Mouse (Mus musculus) limb, embryonic 13.5 days (tissue): Measurements from ENCODE around the gene Zfp119b. TPM values are rescaled to one million over a fixed set of nuclear protein-coding genes. Genes with fewer than 3 reads are reported as not detected.
"Not testable (repeated sequence)": the region's sequence is repeated elsewhere in the genome, so short reads cannot be mapped to it uniquely, and the experiment has no call there.

Experiments used
- ATAC-seq: fragments of 200-750 bp; cut with Nextera tagmentation; 2 replicates; pipeline ENCODE4 v1.8.0; 2017; ENCODE audit warnings: low read depth, moderate number of reproducible peaks, moderate TSS enrichment; ENCODE audit not compliant: low FRiP score
- H3K27ac ChIP-seq: fragments of 300-500 bp; sonication (generic); 2 replicates; pipeline ENCODE4 v1.5.1; 2015; ENCODE audit warnings: inconsistent platforms, mild to moderate bottlenecking, moderate library complexity
- H3K27me3 ChIP-seq: fragments of 300-500 bp; sonication (generic); 2 replicates; pipeline ENCODE4 v1.6.1; 2015; ENCODE audit warnings: mild to moderate bottlenecking, inconsistent platforms
- H3K36me3 ChIP-seq: fragments of 300-500 bp; sonication (generic); 2 replicates; pipeline ENCODE4 v1.6.1; 2015; ENCODE audit warnings: inconsistent platforms, mild to moderate bottlenecking, moderate library complexity
- H3K4me1 ChIP-seq: fragments of 300-500 bp; sonication (generic); 2 replicates; pipeline ENCODE4 v1.6.1; 2015; ENCODE audit warnings: inconsistent platforms
- H3K4me2 ChIP-seq: fragments of 300-500 bp; sonication (generic); replicated peaks from 2 replicates; pipeline ENCODE4 v1.6.1; 2015; ENCODE audit warnings: inconsistent platforms, mild to moderate bottlenecking, moderate library complexity
- H3K4me3 ChIP-seq: fragments of 300-500 bp; sonication (generic); 2 replicates; pipeline ENCODE4 v1.5.1; 2015; ENCODE audit warnings: moderate library complexity, mild to moderate bottlenecking, inconsistent platforms
- H3K9ac ChIP-seq: fragments of 300-500 bp; sonication (generic); 2 replicates; pipeline ENCODE4 v1.6.1; 2015; ENCODE audit warnings: mild to moderate bottlenecking, inconsistent platforms
- H3K9me3 ChIP-seq: fragments of 300-500 bp; sonication (generic); 2 replicates; pipeline ENCODE4 v1.6.1; 2016; ENCODE audit warnings: inconsistent platforms
- WGBS: fragments of 180-500 bp; shearing (Covaris S2); methylation state at CpG from one replicate; pipeline ENCODE4 v1.1.7; 2015; 5-methylcytosine and 5-hydroxymethylcytosine counted together
- polyA plus RNA-seq: library from polyadenylated mRNA; unstranded; fragments of >200 nt; fragmentation: Nextera tagmentation; extraction: Ambion mirVana; gene quantifications from 2 replicates; pipeline ENCODE4 v1.2.1, GENCODE M21; 2015

The Zfp119b gene
- polyA plus RNA-seq, 1 experiment from 2014 or later, result 7.6 TPM

GRCm38 (mm10) chr17:55956591-55956990 is 7.3 kb upstream of the Zfp119b start:
- peaks cover 32% of the 10 kb centered on the region for H3K27me3 ChIP-seq
- H3K27ac ChIP-seq, result no peak overlapping the region
- peak overlapping the region; percentile 62; the same call in 1 of the 2 replicates for H3K9ac ChIP-seq
- ATAC-seq, result no peak
- H3K36me3 ChIP-seq, result peaks cover 10% of the 10 kb centered on the region
- peaks cover 29% of the 10 kb centered on the region for H3K4me1 ChIP-seq
- no peaks in the 10 kb centered on the region for H3K9me3 ChIP-seq
- WGBS, result 34% methylated on average over 6 of the region's 6 CpGs
- peak overlapping the region; percentile 80 for H3K4me2 ChIP-seq
- peak overlapping the region; percentile 51 for H3K4me3 ChIP-seq

DNA sequence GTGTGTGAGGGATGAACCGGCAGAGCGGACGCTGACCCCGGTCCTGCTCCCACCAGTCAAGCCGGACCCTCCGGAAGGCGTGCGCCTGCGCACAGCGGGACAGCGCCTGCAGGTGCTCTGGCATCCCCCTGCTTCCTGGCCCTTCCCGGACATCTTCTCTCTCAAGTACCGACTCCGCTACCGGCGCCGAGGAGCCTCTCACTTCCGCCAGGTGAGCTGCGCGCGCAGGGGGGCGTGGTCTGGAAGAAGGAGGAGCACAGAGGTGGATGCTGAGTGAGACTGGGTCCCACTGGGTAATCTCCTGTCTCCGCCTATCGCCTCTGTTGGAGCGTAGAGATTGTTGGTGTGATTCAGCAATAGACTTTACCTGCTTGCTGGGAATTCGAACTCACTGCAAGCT is 6.8 kb upstream of the Zfp119b start:
- Histone ChIP-seq H3K9ac (peak overlapping the region; percentile 62), H3K4me2 (peak overlapping the region; percentile 80), H3K9me3 (no peaks in the 10 kb centered on the region), H3K27ac (no peak overlapping the region), H3K36me3 (peaks cover 6% of the 10 kb centered on the region), H3K4me1 (peaks cover 29% of the 10 kb centered on the region), H3K27me3 (peaks cover 34% of the 10 kb centered on the region), H3K4me3 (peak overlapping the region; percentile 51)
- WGBS, result 1% methylated on average over 26 of the region's 26 CpGs
- ATAC-seq, result no peak

DNA sequence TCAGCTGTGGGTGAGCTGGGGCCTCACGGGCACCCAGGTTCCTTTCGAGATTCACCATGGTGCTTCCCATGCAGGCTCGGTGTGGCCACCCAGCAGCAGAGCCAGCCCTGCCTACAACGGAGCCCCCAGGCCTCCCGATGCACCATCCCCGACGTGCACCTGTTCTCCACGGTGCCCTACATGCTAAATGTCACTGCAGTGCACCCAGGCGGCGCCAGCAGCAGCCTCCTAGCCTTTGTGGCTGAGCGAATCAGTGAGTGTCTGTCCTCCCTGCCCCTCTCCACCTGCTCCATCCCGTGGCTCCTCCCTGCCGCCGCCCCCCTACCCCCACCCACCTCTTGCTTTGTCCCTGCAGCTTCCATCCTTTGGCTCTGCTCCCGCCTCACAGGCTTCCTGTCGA is 4.9 kb upstream of the Zfp119b start:
- no peak overlapping the region for H3K4me2 ChIP-seq
- no peaks in the 10 kb centered on the region for H3K9me3 ChIP-seq
- ATAC-seq, result no peak
- peaks cover 43% of the 10 kb centered on the region for H3K27me3 ChIP-seq
- WGBS, result 37% methylated on average over 16 of the region's 16 CpGs
- no peak overlapping the region for H3K4me3 ChIP-seq
- peaks cover 23% of the 10 kb centered on the region for H3K4me1 ChIP-seq
- no peaks in the 10 kb centered on the region for H3K36me3 ChIP-seq
- H3K27ac ChIP-seq, result no peak overlapping the region
- H3K9ac ChIP-seq, result no peak overlapping the region

- ATAC-seq, result no peak
- no peaks in the 10 kb centered on the region for H3K9me3 ChIP-seq
Observed at GRCm38 (mm10) chr17:55953751-55954150, 4.5 kb upstream of the Zfp119b start.

DNA sequence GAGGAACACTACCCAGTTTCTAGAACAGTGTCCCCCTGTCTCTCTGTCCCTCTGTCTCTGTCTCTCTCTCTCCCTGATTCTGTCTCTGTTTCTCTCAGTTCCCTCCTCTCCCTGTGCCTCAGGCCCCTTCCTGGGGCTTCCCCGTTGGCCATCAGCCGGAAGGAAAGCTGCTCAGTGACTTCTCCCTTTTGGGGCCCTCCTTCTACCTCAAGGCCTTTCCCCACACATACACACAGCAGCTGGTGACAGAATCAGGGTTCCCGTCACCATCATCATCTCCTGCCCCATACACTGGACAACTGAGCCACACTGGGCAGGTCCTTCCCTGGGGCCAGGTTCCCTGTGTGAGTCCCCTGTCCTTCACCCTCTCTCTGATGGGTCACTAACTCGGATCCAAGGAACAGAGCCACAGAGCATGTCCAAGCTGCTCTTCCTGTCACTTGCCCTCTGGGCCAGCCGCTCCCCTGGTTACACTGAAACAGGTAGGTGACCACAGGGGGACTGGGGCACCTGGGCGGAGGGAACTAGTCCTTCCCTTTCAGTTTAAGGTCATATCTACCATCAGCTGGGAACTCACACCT is 3.2 kb upstream of the Zfp119b start, which contains the start of gene Ebi3:
Gene Ebi3, plus strand, starts transcription at position 194 of the 581 bp plus-strand sequence.
- 75% methylated on average over 6 of the region's 6 CpGs for WGBS
- Histone ChIP-seq H3K4me2 (no peak within 1 kb of the TSS), H3K9me3 (no peaks in the 10 kb centered on the region), H3K27me3 (peaks cover 43% of the 10 kb centered on the region), H3K4me1 (peaks cover 14% of the 10 kb centered on the region), H3K4me3 (no peak within 1 kb of the TSS), H3K36me3 (no peaks in the 10 kb centered on the region), H3K27ac (no peak within 1 kb of the TSS), H3K9ac (no peak within 1 kb of the TSS)
- ATAC-seq, result no peak

More at GRCm38 (mm10) chr17:55953751-55954150, 4.5 kb upstream of the Zfp119b start:
- no peaks in the 10 kb centered on the region for H3K36me3 ChIP-seq
- H3K27ac ChIP-seq, result no peak overlapping the region
- no peak overlapping the region for H3K9ac ChIP-seq
- no peak overlapping the region for H3K4me3 ChIP-seq
- peaks cover 43% of the 10 kb centered on the region for H3K27me3 ChIP-seq
- WGBS, result 69% methylated on average over 6 of the region's 6 CpGs
- no peak overlapping the region for H3K4me2 ChIP-seq
- H3K4me1 ChIP-seq, result peaks cover 23% of the 10 kb centered on the region

DNA sequence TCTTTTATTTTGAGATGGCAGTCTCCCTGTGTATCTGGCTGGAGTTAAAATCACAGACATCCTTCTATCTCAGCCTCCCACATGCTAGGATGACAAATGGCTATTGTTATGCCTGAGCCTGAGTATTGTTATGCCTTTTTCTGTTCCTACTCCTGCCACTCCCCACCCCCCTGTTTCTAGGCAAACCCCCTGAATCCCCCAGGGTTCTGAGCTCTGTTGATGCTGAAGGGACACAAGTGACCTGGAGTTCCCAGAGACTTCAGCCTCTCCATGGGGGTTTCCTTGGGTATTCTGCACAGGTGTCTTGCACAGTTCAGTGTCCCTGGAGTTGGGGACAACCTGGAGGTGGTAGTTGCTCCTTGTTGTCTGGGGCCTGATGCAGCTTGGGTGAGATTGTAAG is 2.7 kb upstream of the Zfp119b start:
- no peak overlapping the region for H3K4me3 ChIP-seq
- H3K4me1 ChIP-seq, result peaks cover 10% of the 10 kb centered on the region; the same call in 1 of the 2 replicates
- H3K36me3 ChIP-seq, result no peaks in the 10 kb centered on the region
- no peak overlapping the region for H3K27ac ChIP-seq
- no peak overlapping the region for H3K9ac ChIP-seq
- H3K27me3 ChIP-seq, result peaks cover 43% of the 10 kb centered on the region
- no peaks in the 10 kb centered on the region for H3K9me3 ChIP-seq
- H3K4me2 ChIP-seq, result no peak overlapping the region
- no peak for ATAC-seq

DNA sequence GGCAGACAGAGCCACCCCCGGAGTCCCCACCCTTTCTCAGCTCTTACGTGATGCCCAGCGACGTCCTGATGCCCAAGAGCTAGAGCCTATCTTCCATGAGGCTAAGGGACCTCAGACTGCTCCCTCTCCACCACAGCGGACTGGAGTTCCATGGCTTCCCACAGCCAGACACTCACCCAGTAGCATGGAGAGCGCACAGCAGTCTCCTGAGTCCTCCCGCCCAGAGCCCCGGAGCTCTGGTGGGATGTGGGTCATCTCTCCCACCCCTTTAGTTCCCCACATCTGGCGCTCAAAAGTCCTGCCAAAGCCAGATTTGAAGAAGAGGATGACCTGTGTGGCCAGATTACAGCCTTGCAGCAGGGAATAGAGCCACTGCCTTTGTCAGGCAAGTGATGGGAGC is 1.3 kb upstream of the Zfp119b start:
- no peak overlapping the region for H3K9ac ChIP-seq
- H3K36me3 ChIP-seq, result no peaks in the 10 kb centered on the region
- H3K4me3 ChIP-seq, result no peak overlapping the region
- WGBS, result 70% methylated on average over 9 of the region's 9 CpGs
- no peak overlapping the region for H3K27ac ChIP-seq
- H3K4me1 ChIP-seq, result 0 out of 2 replicates have a peak, but pooled peaks cover 3% of the 10 kb centered on the region
- no peak for ATAC-seq
- no peaks in the 10 kb centered on the region for H3K9me3 ChIP-seq
- no peak overlapping the region for H3K4me2 ChIP-seq
- peaks cover 42% of the 10 kb centered on the region for H3K27me3 ChIP-seq

DNA sequence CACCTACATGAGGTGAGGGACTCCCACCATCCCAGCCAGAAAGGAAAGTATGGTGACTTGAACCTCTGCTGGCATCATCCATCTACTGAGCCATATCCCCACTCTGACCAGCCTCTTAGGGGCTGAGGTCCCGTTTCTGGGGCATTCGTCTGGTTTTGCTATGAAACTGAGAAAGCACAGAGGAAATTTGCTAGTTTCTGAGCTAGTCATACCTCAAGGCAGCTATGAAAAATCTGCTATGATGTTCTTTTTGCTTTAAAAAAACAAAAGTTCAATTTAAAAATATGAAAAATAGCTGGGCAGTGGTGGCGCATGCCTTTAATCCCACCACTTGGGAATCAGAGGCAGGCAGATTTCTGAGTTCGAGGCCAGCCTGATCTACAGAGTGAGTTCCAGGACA is 653 bp downstream of the Zfp119b start:
- peaks cover 22% of the 10 kb centered on the region; the same call in 1 of the 2 replicates for H3K27me3 ChIP-seq
- H3K36me3 ChIP-seq, result no peaks in the 10 kb centered on the region
- H3K9ac ChIP-seq, result no peak overlapping the region
- H3K4me2 ChIP-seq, result no peak overlapping the region
- ATAC-seq, result no peak
- 85% methylated on average over 4 of the region's 4 CpGs for WGBS
- 0 out of 2 replicates have a peak, but pooled peaks cover 5% of the 10 kb centered on the region for H3K4me1 ChIP-seq
- no peak overlapping the region for H3K4me3 ChIP-seq
- no peak overlapping the region for H3K27ac ChIP-seq
- no peaks in the 10 kb centered on the region for H3K9me3 ChIP-seq

- Histone ChIP-seq H3K4me2 (peak overlapping the region; percentile 83), H3K9ac (peak overlapping the region; percentile 72), H3K36me3 (peaks cover 6% of the 10 kb centered on the region), H3K27me3 (peaks cover 9% of the 10 kb centered on the region; the same call in 1 of the 2 replicates), H3K4me3 (peak overlapping the region; percentile 53), H3K4me1 (0 out of 2 replicates have a peak, but pooled peaks cover 5% of the 10 kb centered on the region), H3K27ac (peak overlapping the region; percentile 91; the same call in 1 of the 2 replicates), H3K9me3 (no peaks in the 10 kb centered on the region)
- WGBS, result 20% methylated on average over 5 of the region's 5 CpGs
- ATAC-seq, result no peak
Observed at GRCm38 (mm10) chr17:55945696-55946095, 3.6 kb downstream of the Zfp119b start.

GRCm38 (mm10) chr17:55944866-55945682 is 4.2 kb downstream of the Zfp119b start:
- Histone ChIP-seq H3K36me3 (peaks cover 12% of the 10 kb centered on the region), H3K27ac (peak overlapping the region; percentile 91), H3K9ac (peak overlapping the region; percentile 72), H3K4me3 (peak overlapping the region; percentile 53), H3K4me2 (peak overlapping the region; percentile 83)
- not testable (repeated sequence) for H3K4me1 ChIP-seq, H3K27me3 ChIP-seq, H3K9me3 ChIP-seq
- peak; percentile 96 for ATAC-seq
- under 1% methylated on average over 56 of the region's 56 CpGs for WGBS

DNA sequence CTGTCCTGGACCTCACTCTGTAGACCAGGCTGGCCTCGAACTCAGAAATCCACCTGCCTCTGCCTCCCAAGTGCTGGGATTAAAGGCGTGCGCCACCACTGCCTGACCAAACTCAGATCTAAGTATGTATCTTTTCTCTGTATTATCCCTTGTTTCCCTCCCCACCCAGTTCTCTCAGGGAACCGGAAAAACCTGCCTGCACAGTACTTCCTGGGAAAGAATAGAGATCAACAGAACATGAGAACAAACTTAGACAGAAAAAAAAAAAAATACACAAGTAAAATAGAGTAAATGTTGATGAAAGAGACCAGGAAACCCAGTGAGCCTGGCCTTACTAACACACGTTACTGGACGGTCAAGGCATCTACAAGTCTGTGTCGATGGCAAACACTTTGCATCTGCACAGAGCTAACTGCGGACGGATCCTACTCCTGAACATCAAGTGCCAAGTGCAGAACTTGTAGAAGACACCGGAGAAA is 4.9 kb downstream of the Zfp119b start:
- peak overlapping the region; percentile 55; the same call in 1 of the 2 replicates for H3K27ac ChIP-seq
- peak overlapping the region; percentile 72; the same call in 1 of the 2 replicates for H3K9ac ChIP-seq
- H3K9me3 ChIP-seq, ATAC-seq, H3K4me1 ChIP-seq, H3K27me3 ChIP-seq: not testable (repeated sequence)
- peak overlapping the region; percentile 53 for H3K4me3 ChIP-seq
- H3K4me2 ChIP-seq, result peak overlapping the region; percentile 83
- WGBS, result 34% methylated on average over 10 of the region's 10 CpGs
- peaks cover 18% of the 10 kb centered on the region for H3K36me3 ChIP-seq

DNA sequence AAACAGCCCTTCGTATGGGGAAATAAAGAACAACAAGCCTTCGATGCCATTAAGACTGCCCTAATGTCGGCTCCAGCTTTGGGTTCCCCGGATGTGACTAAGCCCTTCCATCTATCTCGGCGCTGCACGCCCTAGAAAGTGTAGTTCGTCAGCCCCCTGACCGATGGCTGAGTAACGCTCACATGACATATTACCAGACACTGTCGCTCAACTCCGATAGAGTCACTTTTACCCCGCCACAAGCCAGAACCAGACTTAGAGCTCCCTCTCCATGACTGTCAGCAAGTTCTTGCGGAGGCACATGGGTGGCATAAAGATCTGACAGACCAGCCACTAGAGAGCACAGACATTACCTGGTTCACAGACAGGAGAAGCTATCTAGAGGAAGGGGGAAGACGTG is 16.1 kb downstream of the Zfp119b start:
- 94% methylated on average over 15 of the region's 15 CpGs for WGBS
- Histone ChIP-seq H3K27me3 (no peaks in the 10 kb centered on the region), H3K36me3 (peaks cover 6% of the 10 kb centered on the region), H3K4me1 (0 out of 2 replicates have a peak, but pooled peaks cover 6% of the 10 kb centered on the region), H3K9me3 (0 out of 2 replicates have a peak, but pooled peaks cover 9% of the 10 kb centered on the region), H3K9ac (no peak overlapping the region), H3K4me2 (peak overlapping the region; percentile 75), H3K27ac (no peak overlapping the region), H3K4me3 (0 out of 2 replicates have a peak overlapping the region, but pooled peaks have one; percentile 64)
- ATAC-seq, result no peak
